Mouse (Mus musculus): ENCODE measurements at regions not wholly inside any gene's neighbourhood (a gene's known extent, or its start where the extent isn't known, plus 50 kb on each side); places are given as distances from the start of the nearest gene placed in this dataset.

GRCm38 (mm10) chr15:63112918-63113317 lies 732.1 kb downstream of the Gsdmc2 start:
- Histone ChIP-seq H3K36me3 (ENCODE audit: control insufficient read depth, insufficient read depth, low read length) (no peaks in the 10 kb centered on the region), H3K27me3 (ENCODE audit: control insufficient read depth, insufficient read depth, low read length) (no peaks in the 10 kb centered on the region), H3K4me1 (replicated peaks; ENCODE audit: control insufficient read depth, insufficient read depth, low read length) (no peaks in the 10 kb centered on the region), H3K27ac (ENCODE audit: control insufficient read depth, insufficient read depth, low read length) (no peak overlapping the region), H3K4me3 (ENCODE audit: control insufficient read depth, insufficient read depth, low read length) (no peak overlapping the region)
- TF ChIP-seq CTCF (IDR thresholded peaks at IDR 0.05; ENCODE audit: borderline replicate concordance, control insufficient read depth, extremely low read depth, insufficient read depth, low read length, poor library complexity) (no peak), POLR2A (IDR thresholded peaks at IDR 0.05; ENCODE audit: control insufficient read depth, extremely low read depth, insufficient read depth, low read length, poor library complexity) (no peak)
- DNase-seq = no peak
- WGBS = 96% methylated on average over 2 of the region's 2 CpGs

- TF ChIP-seq POLR2A (IDR thresholded peaks at IDR 0.05; ENCODE audit: control insufficient read depth, extremely low read depth, insufficient read depth, low read length, poor library complexity) = no peak
- TF ChIP-seq CTCF (IDR thresholded peaks at IDR 0.05; ENCODE audit: borderline replicate concordance, control insufficient read depth, extremely low read depth, insufficient read depth, low read length, poor library complexity) = no peak
- H3K27me3 ChIP-seq (ENCODE audit: control insufficient read depth, insufficient read depth, low read length) = no peaks in the 10 kb centered on the region
- WGBS = 87% methylated on average over 3 of the region's 3 CpGs
- no peaks in the 10 kb centered on the region for H3K36me3 ChIP-seq (ENCODE audit: control insufficient read depth, insufficient read depth, low read length)
- DNase-seq = no peak
- no peaks in the 10 kb centered on the region for H3K4me1 ChIP-seq (replicated peaks; ENCODE audit: control insufficient read depth, insufficient read depth, low read length)
- no peak overlapping the region for H3K4me3 ChIP-seq (ENCODE audit: control insufficient read depth, insufficient read depth, low read length)
- no peak overlapping the region for H3K27ac ChIP-seq (ENCODE audit: control insufficient read depth, insufficient read depth, low read length)
Measured at GRCm38 (mm10) chr15:63100093-63100492, 744.9 kb downstream of the Gsdmc2 start.

- Histone ChIP-seq H3K36me3 (ENCODE audit: control insufficient read depth, insufficient read depth, low read length) (no peaks in the 10 kb centered on the region), H3K4me1 (replicated peaks; ENCODE audit: control insufficient read depth, insufficient read depth, low read length) (no peaks in the 10 kb centered on the region), H3K4me3 (ENCODE audit: control insufficient read depth, insufficient read depth, low read length) (no peak overlapping the region), H3K27me3 (ENCODE audit: control insufficient read depth, insufficient read depth, low read length) (no peaks in the 10 kb centered on the region), H3K27ac (ENCODE audit: control insufficient read depth, insufficient read depth, low read length) (no peak overlapping the region)
- TF ChIP-seq POLR2A (IDR thresholded peaks at IDR 0.05; ENCODE audit: control insufficient read depth, extremely low read depth, insufficient read depth, low read length, poor library complexity) = no peak
- no peak for TF ChIP-seq CTCF (IDR thresholded peaks at IDR 0.05; ENCODE audit: borderline replicate concordance, control insufficient read depth, extremely low read depth, insufficient read depth, low read length, poor library complexity)
- DNase-seq = no peak
Measured at GRCm38 (mm10) chr15:63081972-63082371, 763.0 kb downstream of the Gsdmc2 start.

DNA sequence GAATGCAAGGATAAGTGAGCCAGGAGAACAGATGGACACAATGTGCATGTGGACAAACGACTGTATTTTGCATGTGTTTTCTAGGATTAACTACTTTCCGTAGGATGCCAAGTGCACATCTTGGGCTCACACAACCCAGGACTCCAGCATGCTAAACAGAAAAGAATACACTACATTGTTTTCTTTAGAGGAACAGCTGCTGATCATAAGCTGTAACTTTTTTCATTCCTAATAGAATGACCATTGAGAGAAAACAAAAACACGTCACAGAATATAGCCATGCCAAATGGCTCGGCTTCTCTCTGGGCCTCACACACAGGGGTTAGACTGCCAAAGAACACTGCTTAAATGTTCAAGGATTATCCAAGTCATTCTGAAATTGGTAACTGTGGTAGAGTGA lies 765.2 kb downstream of the Gsdmc2 start:
- no peaks in the 10 kb centered on the region for H3K36me3 ChIP-seq (ENCODE audit: control insufficient read depth, insufficient read depth, low read length)
- H3K4me3 ChIP-seq (ENCODE audit: control insufficient read depth, insufficient read depth, low read length) = no peak overlapping the region
- no peaks in the 10 kb centered on the region for H3K27me3 ChIP-seq (ENCODE audit: control insufficient read depth, insufficient read depth, low read length)
- TF ChIP-seq CTCF (IDR thresholded peaks at IDR 0.05; ENCODE audit: borderline replicate concordance, control insufficient read depth, extremely low read depth, insufficient read depth, low read length, poor library complexity) (no peak), POLR2A (IDR thresholded peaks at IDR 0.05; ENCODE audit: control insufficient read depth, extremely low read depth, insufficient read depth, low read length, poor library complexity) (no peak)
- no peaks in the 10 kb centered on the region for H3K4me1 ChIP-seq (replicated peaks; ENCODE audit: control insufficient read depth, insufficient read depth, low read length)
- WGBS = 95% methylated on average over 4 of the region's 4 CpGs
- H3K27ac ChIP-seq (ENCODE audit: control insufficient read depth, insufficient read depth, low read length) = no peak overlapping the region
- DNase-seq = no peak

DNA sequence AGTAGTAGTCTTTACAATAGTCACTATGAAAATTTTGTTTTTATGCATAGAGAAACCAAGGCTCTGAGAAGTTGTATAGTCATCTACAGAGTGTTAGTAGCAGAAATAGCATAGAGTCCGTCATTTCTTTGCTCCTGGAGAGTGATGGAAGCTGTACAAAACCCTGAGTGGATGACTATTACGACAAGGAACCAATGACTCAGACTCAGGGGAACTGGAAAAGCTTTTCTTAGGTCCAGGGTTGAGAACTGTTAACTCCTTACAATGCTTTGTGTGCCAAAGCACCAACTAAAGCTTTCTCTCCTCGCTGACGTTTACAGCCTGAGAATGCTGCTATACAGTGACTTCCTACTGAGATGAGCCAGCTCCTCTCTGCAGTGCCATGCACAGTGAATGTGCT lies 773.1 kb downstream of the Gsdmc2 start:
- TF ChIP-seq POLR2A (IDR thresholded peaks at IDR 0.05; ENCODE audit: control insufficient read depth, extremely low read depth, insufficient read depth, low read length, poor library complexity) (no peak), CTCF (IDR thresholded peaks at IDR 0.05; ENCODE audit: borderline replicate concordance, control insufficient read depth, extremely low read depth, insufficient read depth, low read length, poor library complexity) (no peak)
- Histone ChIP-seq H3K4me1 (replicated peaks; ENCODE audit: control insufficient read depth, insufficient read depth, low read length) (no peaks in the 10 kb centered on the region), H3K27me3 (ENCODE audit: control insufficient read depth, insufficient read depth, low read length) (no peaks in the 10 kb centered on the region), H3K4me3 (ENCODE audit: control insufficient read depth, insufficient read depth, low read length) (no peak overlapping the region), H3K27ac (ENCODE audit: control insufficient read depth, insufficient read depth, low read length) (no peak overlapping the region), H3K36me3 (ENCODE audit: control insufficient read depth, insufficient read depth, low read length) (no peaks in the 10 kb centered on the region)
- WGBS = 91% methylated on average over 4 of the region's 4 CpGs
- no peak for DNase-seq

- H3K27me3 ChIP-seq (ENCODE audit: control insufficient read depth, insufficient read depth, low read length) = no peaks in the 10 kb centered on the region
- no peak for TF ChIP-seq CTCF (IDR thresholded peaks at IDR 0.05; ENCODE audit: borderline replicate concordance, control insufficient read depth, extremely low read depth, insufficient read depth, low read length, poor library complexity)
- TF ChIP-seq POLR2A (IDR thresholded peaks at IDR 0.05; ENCODE audit: control insufficient read depth, extremely low read depth, insufficient read depth, low read length, poor library complexity) = no peak
- no peaks in the 10 kb centered on the region for H3K36me3 ChIP-seq (ENCODE audit: control insufficient read depth, insufficient read depth, low read length)
- H3K27ac ChIP-seq (ENCODE audit: control insufficient read depth, insufficient read depth, low read length) = no peak overlapping the region
- H3K4me1 ChIP-seq (replicated peaks; ENCODE audit: control insufficient read depth, insufficient read depth, low read length) = peaks cover 3% of the 10 kb centered on the region; the same call in 1 of the 2 replicates
- WGBS = 96% methylated on average over 3 of the region's 3 CpGs
- H3K4me3 ChIP-seq (ENCODE audit: control insufficient read depth, insufficient read depth, low read length) = no peak overlapping the region
- no peak for DNase-seq
Measured at GRCm38 (mm10) chr15:63067126-63067525, 777.9 kb downstream of the Gsdmc2 start.

GRCm38 (mm10) chr15:63066020-63066439 lies 778.9 kb downstream of the Gsdmc2 start:
- no peak for DNase-seq
- H3K27ac ChIP-seq (ENCODE audit: control insufficient read depth, insufficient read depth, low read length) = no peak overlapping the region
- TF ChIP-seq POLR2A (IDR thresholded peaks at IDR 0.05; ENCODE audit: control insufficient read depth, extremely low read depth, insufficient read depth, low read length, poor library complexity) (no peak), CTCF (IDR thresholded peaks at IDR 0.05; ENCODE audit: borderline replicate concordance, control insufficient read depth, extremely low read depth, insufficient read depth, low read length, poor library complexity) (no peak)
- H3K4me1 ChIP-seq (replicated peaks; ENCODE audit: control insufficient read depth, insufficient read depth, low read length) = peaks cover 3% of the 10 kb centered on the region; the same call in 1 of the 2 replicates
- H3K36me3 ChIP-seq (ENCODE audit: control insufficient read depth, insufficient read depth, low read length) = no peaks in the 10 kb centered on the region
- no peaks in the 10 kb centered on the region for H3K27me3 ChIP-seq (ENCODE audit: control insufficient read depth, insufficient read depth, low read length)
- WGBS = 55% methylated on average over 2 of the region's 2 CpGs
- H3K4me3 ChIP-seq (ENCODE audit: control insufficient read depth, insufficient read depth, low read length) = no peak overlapping the region
